Mouse (Mus musculus) naive thymus-derived CD4-positive, alpha-beta T cell, adult 2 months (primary cell): ENCODE results near the gene Timm22.
A peak's percentile ranks its signal among the peaks of the same experiment; 100 is the strongest.

Experiments used
- DNase-seq: peaks from one replicate; pipeline ENCODE4 v3.0.0-alpha.2; 2011; ENCODE audit warnings: low read depth

The Timm22 gene

GRCm38 (mm10) chr11:76436009-76436408 is 29.3 kb downstream of the Timm22 start:
- DNase-seq: no peak

- DNase-seq: no peak
Measured at GRCm38 (mm10) chr11:76436864-76437437, 30.2 kb downstream of the Timm22 start.

DNA sequence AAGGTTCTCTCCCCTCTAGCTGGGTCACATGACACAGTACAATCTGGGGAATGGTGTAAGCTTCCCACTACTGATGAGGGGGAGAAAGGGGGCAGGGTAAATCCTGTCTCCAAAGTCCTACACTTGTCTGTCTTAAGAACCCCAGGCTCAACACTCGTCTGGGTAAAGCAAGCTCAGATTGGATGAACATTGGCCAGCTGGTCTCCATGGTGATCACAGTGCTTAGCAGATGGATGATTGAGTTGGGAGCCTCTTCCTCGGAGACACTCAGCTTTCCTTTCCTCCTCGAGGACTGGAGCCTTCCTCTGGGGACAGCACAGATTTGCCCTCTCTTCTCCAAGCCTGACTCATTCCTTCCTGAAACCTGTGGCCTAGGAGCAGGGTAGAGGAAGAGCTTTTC is 32.9 kb downstream of the Timm22 start:
- DNase-seq: no peak

DNA sequence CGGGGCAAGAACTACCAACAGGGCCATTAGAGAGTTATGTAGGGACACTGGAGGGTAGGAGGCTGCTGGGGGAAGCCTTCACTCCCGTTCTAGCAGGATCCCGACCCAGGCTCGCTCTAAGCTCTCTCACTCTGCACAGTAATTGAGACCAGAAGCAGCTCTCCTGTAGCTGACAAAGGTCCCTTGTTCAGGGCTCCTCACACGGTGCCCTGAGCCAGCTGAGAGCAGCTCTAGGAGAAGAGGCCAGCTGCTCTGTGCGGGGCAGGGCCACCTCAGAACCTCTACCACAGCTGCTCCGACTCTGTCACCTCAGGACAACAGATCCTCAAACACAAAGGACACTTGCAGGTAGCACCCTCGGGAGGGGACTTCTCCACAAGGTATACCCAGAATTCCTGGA is 38.7 kb downstream of the Timm22 start:
- no peak for DNase-seq

GRCm38 (mm10) chr11:76446251-76446650 is 39.5 kb downstream of the Timm22 start:
- DNase-seq: no peak

- DNase-seq: no peak
Measured at GRCm38 (mm10) chr11:76449520-76450201, 42.9 kb downstream of the Timm22 start.

DNA sequence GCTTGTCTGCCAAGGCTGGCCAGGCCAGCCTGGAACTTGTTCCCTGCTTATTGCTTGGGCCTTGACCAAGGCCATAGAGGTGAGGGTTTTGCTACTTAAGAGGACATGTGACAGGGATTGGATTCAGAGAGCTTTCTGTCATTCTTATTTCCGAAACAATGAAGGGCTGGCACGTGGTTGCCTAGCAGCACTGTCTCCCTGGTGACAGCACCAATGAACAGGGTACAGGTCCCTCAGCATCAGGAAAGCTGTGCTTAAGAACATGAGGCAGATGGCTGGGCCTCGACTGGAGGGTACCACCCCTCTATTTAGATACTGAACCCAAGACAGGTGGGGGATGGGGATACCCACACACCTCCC is 43.4 kb downstream of the Timm22 start:
- no peak for DNase-seq

- DNase-seq: peak; percentile 80
Measured at GRCm38 (mm10) chr11:76454492-76454891, 47.7 kb downstream of the Timm22 start.

DNA sequence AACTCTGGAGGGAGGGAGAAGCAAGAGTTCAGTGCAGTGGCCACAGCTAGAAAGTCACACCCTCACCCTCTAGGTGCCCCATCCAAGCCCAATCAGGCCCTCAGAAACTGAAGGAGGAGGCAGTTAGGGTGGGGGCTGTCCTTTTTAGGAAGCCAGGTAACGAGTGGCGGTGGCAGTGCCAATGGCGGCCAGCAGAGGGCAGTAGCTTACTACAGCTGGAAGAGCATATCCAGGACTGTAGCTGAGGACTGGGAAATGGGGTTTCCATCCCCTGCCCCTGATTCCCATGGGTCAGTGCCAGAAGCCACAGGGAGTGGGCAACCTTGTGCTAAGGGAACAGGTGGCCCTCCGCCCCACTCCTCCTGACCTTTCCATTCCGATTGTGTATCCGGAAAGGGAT is 49.5 kb downstream of the Timm22 start:
- peak; percentile 93 for DNase-seq

- peak; percentile 61 for DNase-seq
Measured at GRCm38 (mm10) chr11:76456897-76457296, 50.1 kb downstream of the Timm22 start.

- DNase-seq: no peak
Measured at GRCm38 (mm10) chr11:76458730-76459129, 52.0 kb downstream of the Timm22 start.

- DNase-seq: no peak
Measured at GRCm38 (mm10) chr11:76459489-76459888, 52.7 kb downstream of the Timm22 start.

DNA sequence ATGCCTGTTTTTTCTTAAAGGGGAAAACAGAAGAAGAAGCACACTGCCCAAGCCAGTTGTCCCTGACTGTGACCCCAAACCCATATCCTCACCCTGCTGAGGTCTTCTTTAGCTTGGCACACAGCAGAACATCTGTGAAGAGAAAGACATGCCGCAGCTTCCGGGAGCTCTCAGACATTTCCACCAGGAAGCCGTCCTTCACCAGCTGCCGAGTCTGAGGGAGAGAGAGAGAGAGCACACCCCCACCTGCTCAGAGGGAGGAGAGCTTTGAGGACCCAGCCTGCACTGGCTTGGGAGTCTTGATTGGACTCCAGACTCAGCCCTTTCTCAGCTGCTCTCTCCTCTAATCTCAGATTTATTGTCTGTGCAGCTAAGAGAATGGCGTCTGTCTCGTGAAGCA is 54.4 kb downstream of the Timm22 start:
- no peak for DNase-seq

- no peak for DNase-seq
Measured at GRCm38 (mm10) chr11:76461696-76462095, 54.9 kb downstream of the Timm22 start.

DNA sequence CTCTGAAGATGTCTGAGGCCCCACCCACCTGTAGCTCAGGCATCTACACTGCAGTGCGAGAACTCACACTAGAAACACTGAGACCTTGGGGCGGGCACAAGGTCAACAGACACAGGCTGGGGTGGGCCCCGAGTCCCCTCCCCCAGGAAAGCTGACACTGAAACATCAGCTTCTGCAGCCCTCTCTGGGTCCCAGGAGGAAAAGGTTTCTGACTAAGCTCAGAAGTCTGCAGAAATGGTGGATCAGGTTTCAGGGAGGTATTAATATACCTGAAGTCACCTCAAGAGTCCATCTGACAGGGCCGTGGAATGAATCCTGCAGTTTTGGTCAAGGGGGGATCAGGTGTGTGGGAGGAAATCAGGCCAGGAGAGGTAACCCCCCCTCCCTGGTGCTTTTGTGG is 59.1 kb downstream of the Timm22 start:
- DNase-seq: no peak
